Mouse (Mus musculus): ENCODE data around the gene Itgb2.
A peak's percentile ranks its signal among the peaks of the same experiment; 100 is the strongest.

The Itgb2 gene

DNA sequence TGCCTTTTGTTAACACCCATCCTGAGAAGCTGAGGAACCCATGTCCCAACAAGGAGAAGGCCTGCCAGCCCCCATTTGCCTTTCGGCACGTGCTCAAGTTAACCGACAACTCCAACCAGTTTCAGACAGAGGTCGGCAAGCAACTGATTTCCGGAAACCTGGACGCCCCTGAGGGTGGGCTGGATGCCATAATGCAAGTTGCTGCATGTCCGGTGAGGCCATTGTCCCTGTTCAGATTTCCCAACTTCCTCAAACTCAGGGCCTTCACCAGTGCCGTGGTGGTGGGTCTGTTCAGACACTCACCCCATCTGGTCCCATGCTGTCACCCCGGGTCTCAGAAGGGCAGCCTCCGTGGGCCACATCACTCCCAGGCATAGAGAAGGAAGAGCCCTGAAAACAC is 18.5 kb downstream of the Itgb2 start:
- no peak for DNase-seq (ENCODE audit: low read depth, low spot score)

GRCm38 (mm10) chr10:77550874-77551273 is 20.8 kb downstream of the Itgb2 start:
- DNase-seq (ENCODE audit: low read depth, low spot score) = no peak

DNA sequence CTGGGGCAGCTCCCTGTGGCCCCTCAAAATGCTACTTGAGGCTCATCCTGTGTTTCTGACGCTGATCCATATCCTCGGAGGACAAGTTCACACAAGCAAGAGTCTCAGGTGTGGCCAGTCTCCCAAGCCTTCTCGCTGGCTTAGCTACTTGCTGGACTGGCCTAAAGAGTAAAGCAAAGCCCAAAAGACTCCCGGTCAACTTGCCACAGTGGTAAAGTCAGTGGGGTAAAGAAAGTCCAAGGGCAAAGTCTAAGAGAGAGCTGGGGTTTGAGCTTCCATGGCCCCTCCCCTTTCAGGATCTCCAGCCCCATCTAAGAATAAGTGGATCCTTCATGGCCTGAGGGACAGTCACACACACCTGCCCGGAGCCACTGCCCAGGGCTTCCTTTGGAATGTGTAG is 22.1 kb downstream of the Itgb2 start:
- no peak for DNase-seq (ENCODE audit: low read depth, low spot score)

DNA sequence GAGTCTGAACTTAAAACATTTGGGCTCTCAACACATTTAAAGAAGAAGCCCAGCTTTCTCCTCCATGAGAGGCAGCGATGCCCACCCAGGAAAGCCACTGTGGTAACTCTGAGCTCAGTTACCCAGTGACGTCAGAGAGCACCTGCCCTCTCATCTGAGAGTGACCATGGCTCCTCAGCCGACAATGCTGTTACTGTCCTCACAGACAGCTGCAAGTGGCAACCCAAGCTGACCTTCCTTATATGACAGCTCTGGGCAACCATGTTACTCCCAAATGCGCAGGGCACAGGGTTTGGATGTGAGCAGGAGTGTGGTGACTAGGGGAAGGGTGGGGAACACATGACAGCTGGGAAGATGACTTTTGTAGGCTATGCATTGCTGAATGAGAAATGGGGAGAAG is 23.2 kb downstream of the Itgb2 start:
- DNase-seq (ENCODE audit: low read depth, low spot score) = no peak

- no peak for DNase-seq (ENCODE audit: low read depth, low spot score)
Observed at GRCm38 (mm10) chr10:77554918-77555317, 24.9 kb downstream of the Itgb2 start.

- DNase-seq (ENCODE audit: low read depth, low spot score) = no peak
Observed at GRCm38 (mm10) chr10:77556631-77557030, 26.6 kb downstream of the Itgb2 start.

DNA sequence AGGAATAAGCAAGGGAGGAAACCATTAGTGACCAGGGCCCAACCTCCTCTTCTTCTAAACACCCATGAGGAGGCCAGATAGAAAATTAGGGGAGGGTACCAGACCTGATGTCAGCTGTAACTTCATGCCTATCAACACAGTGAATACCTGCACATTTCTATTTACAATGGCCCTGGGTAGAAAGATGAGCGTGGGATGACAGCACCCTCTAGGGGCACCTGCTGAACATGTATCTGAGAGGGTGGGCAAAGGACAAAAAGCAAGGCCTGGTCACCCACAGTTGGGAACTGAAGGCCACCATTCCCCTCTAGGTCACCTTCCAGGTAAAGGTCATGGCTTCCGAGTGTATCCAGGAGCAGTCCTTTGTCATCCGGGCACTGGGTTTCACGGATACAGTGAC is 27.6 kb downstream of the Itgb2 start:
- no peak for DNase-seq (ENCODE audit: low read depth, low spot score)

- no peak for DNase-seq (ENCODE audit: low read depth, low spot score)
Observed at GRCm38 (mm10) chr10:77560090-77560489, 30.0 kb downstream of the Itgb2 start.

DNA sequence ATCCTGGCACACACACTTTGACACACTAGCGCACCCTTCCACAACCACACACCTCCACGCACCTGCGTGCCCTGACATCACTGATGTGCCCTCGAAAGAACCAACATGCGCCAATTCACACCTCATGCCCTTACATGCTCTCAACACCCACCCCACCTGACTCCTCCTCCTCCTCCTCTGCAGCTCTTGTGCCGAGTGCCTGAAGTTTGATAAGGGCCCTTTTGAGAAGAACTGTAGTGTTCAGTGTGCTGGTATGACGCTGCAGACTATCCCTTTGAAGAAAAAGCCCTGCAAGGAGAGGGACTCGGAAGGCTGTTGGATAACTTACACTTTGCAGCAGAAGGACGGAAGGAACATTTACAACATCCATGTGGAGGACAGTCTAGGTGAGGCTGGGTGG is 30.8 kb downstream of the Itgb2 start:
- DNase-seq (ENCODE audit: low read depth, low spot score) = no peak

GRCm38 (mm10) chr10:77561508-77561907 is 31.5 kb downstream of the Itgb2 start:
- DNase-seq (ENCODE audit: low read depth, low spot score) = peak; percentile 20

GRCm38 (mm10) chr10:77565005-77565404 is 35.0 kb downstream of the Itgb2 start:
- no peak for DNase-seq (ENCODE audit: low read depth, low spot score)

GRCm38 (mm10) chr10:77566651-77567050 is 36.6 kb downstream of the Itgb2 start:
- peak; percentile 87 for DNase-seq (ENCODE audit: low read depth, low spot score)

- DNase-seq (ENCODE audit: low read depth, low spot score) = no peak
Observed at GRCm38 (mm10) chr10:77569481-77569880, 39.4 kb downstream of the Itgb2 start.

- no peak for DNase-seq (ENCODE audit: low read depth, low spot score)
Observed at GRCm38 (mm10) chr10:77569973-77570658, 40.1 kb downstream of the Itgb2 start.

DNA sequence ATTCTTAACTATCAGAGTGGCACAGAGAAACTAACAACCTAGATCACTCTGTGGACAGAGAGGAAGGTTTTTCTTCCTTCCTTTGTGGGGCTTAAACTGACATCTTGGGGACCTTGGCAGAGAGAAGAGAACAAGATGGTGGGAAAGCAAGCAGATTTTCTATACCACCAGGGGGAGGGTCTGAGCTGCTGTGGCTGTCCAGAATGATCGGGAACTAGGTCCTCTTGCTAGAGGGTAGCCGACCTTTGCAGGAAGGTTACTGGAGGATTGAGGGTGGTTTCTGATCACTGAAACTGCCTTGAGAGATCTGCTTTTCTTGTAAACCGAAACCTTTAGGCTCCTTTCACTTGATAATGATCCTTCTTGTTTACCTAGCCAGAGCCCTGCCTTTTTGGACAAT is 42.2 kb downstream of the Itgb2 start:
- peak; percentile 88 for DNase-seq (ENCODE audit: low read depth, low spot score)

DNA sequence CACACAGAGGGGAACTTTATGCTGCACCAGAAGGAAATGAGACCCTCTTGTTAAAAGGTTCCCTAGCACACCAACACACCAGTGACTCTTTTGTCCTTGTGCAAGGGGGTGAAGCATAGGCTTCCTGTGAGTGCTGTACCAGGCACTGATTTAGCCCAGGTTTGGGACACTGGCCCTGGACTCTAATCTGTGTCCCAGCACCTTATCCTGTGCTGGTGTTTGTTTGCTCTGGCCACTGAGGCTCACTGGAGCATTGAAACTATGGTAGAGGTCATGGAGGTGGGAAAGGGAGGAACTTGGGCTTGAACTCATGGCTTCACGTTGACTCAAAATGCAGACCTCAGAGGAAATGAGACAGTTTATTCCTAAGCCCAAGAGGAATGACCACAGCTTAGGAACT is 43.1 kb downstream of the Itgb2 start:
- no peak for DNase-seq (ENCODE audit: low read depth, low spot score)

- peak; percentile 53 for DNase-seq (ENCODE audit: low read depth, low spot score)
Observed at GRCm38 (mm10) chr10:77580027-77580920, 50.2 kb downstream of the Itgb2 start.

DNA sequence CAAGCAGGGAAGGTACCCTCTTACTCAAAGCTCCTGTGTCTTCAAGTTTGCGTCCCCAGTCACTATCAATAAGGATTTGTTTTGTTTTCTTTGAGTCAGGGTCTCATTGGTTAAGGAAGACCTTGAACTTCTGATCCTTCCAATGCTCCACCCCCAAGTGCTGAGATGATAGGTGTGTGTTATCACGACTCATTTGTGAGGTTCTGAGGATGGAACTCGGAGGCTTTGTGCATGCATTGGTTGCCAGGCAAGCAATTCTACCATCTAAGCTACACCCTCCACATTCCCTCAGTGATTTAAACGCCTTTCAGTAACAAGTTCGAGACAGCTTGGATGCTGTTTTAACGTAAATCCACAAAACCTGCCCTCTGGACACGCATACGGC is 51.0 kb downstream of the Itgb2 start:
- no peak for DNase-seq (ENCODE audit: low read depth, low spot score)

DNA sequence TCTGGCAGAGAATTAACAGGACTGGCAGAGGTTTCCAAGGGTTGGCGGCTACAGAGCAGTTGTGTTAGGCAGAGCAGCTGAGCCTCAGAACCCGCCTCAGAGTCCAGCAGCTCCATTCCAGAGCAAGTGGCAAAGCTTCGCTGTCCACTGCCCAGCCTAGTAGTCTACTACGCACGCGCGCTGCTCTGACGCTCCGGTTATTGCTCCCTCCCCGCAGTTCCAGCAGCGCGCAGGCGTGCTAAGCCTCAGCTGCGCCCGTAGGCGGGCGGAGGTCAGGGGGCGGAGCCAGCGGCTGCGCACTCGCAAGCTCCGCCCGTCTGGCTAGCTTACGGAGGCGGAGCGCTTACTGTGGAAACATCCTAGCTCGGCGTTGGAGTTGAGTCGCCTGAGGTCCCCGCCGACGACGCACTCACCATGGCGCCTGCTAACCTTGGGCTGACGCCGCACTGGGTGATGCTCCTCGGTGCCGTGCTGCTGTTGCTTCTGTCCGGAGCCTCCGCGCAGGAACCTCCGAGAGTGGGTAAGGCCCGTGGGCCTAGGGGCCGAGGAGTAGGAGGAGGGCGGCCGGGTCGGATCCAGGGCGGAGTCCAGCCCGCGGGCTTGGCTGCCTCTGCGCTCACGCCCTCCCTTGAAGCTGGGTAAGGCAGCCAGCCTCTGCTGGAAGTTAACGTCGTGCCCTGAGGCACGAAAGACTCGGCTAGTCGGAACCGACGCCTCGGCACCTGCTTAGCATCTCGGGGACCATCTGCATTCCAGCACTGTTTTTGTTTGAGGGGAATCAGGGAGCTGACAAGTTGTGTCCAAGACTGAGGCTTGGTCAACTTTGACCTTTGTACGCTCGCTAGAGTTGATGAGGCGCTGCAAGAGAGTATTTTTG is 51.6 kb downstream of the Itgb2 start, which contains the start of gene Pttg1ip:
Gene Pttg1ip (plus strand): TSS at position 313 of the 877 bp plus-strand sequence.
- DNase-seq (ENCODE audit: low read depth, low spot score) = peak; percentile 99

- no peak for DNase-seq (ENCODE audit: low read depth, low spot score)
Observed at GRCm38 (mm10) chr10:77582285-77582618, 52.2 kb downstream of the Itgb2 start.

- DNase-seq (ENCODE audit: low read depth, low spot score) = no peak
Observed at GRCm38 (mm10) chr10:77583795-77584422, 53.9 kb downstream of the Itgb2 start.

GRCm38 (mm10) chr10:77586637-77587036 is 56.6 kb downstream of the Itgb2 start:
- DNase-seq (ENCODE audit: low read depth, low spot score) = no peak
